Mouse (Mus musculus) embryonic facial prominence, embryonic 11.5 days (tissue): ENCODE measurements around the gene Gm281. TPM values are rescaled to one million over a fixed set of nuclear protein-coding genes. Genes with fewer than 3 reads are reported as not detected.
A peak's percentile ranks its signal among the peaks of the same experiment; 100 is the strongest.

Source experiments
- ATAC-seq: fragments of 200-750 bp; cut with Nextera tagmentation; replicated peaks from 2 replicates; pipeline ENCODE4 v1.8.0; 2017; ENCODE audit warnings: low read depth; ENCODE audit not compliant: insufficient number of reproducible peaks, low FRiP score, low TSS enrichment
- DNase-seq: peaks from one replicate; pipeline ENCODE4 v3.0.0-alpha.2; 2015; ENCODE audit warnings: low spot score
- H3K27ac ChIP-seq: fragments of 300-500 bp; sonication (generic); replicated peaks from 2 replicates; pipeline ENCODE4 v1.5.1; 2014; ENCODE audit warnings: mild to moderate bottlenecking, low read depth, low read length, control low read depth
- H3K27me3 ChIP-seq: fragments of 300-500 bp; sonication (generic); 2 replicates; pipeline ENCODE4 v1.6.1; 2014; ENCODE audit warnings: mild to moderate bottlenecking, low read length, moderate library complexity, mixed read lengths; ENCODE audit not compliant: control insufficient read depth, insufficient read depth
- H3K36me3 ChIP-seq: fragments of 300-500 bp; sonication (generic); replicated peaks from 2 replicates; pipeline ENCODE4 v1.6.1; 2014; ENCODE audit warnings: low read depth, mild to moderate bottlenecking, low read length, moderate library complexity, mixed read lengths; ENCODE audit not compliant: control insufficient read depth, insufficient read depth
- H3K4me1 ChIP-seq: fragments of 300-500 bp; sonication (generic); 2 replicates; pipeline ENCODE4 v1.6.1; 2014; ENCODE audit warnings: low read length, mixed read lengths; ENCODE audit not compliant: control insufficient read depth, insufficient read depth
- H3K4me2 ChIP-seq: fragments of 300-500 bp; sonication (generic); 2 replicates; pipeline ENCODE4 v1.6.1; 2014; ENCODE audit warnings: low read depth, mild to moderate bottlenecking, control low read depth, low read length, moderate library complexity
- H3K4me3 ChIP-seq: fragments of 300-500 bp; sonication (generic); 2 replicates; pipeline ENCODE4 v1.5.1; 2014; ENCODE audit warnings: low read depth, low read length, control low read depth
- H3K9ac ChIP-seq: fragments of 300-500 bp; sonication (generic); replicated peaks from 2 replicates; pipeline ENCODE4 v1.6.1; 2014; ENCODE audit warnings: mild to moderate bottlenecking, control low read depth, low read length
- H3K9me3 ChIP-seq: fragments of 300-500 bp; sonication (generic); replicated peaks from 2 replicates; pipeline ENCODE4 v1.6.1; 2016; ENCODE audit warnings: mild to moderate bottlenecking, low read length, inconsistent platforms, mixed read lengths; ENCODE audit not compliant: control insufficient read depth
- WGBS: fragments of 180-500 bp; shearing (Covaris S2); extraction: QIAGEN DNeasy Blood & Tissue Kit; methylation state at CpG from one replicate; pipeline ENCODE4 v1.1.7; 2014; 5-methylcytosine and 5-hydroxymethylcytosine counted together
- microRNA-seq: library from miRNA; unstranded; fragments of <30 nt; microRNA quantifications from one replicate; pipeline ENCODE4, GENCODE M21; 2016; ENCODE audit warnings: borderline number of aligned reads
- polyA plus RNA-seq: library from polyadenylated mRNA; unstranded; fragments of >200 nt; fragmentation: Nextera tagmentation; extraction: Ambion mirVana; gene quantifications from 2 replicates; pipeline ENCODE4 v1.2.1, GENCODE M21; 2014

Gm281 gene
- polyA plus RNA-seq, 1 experiment from 2014 or later = not detected

DNA sequence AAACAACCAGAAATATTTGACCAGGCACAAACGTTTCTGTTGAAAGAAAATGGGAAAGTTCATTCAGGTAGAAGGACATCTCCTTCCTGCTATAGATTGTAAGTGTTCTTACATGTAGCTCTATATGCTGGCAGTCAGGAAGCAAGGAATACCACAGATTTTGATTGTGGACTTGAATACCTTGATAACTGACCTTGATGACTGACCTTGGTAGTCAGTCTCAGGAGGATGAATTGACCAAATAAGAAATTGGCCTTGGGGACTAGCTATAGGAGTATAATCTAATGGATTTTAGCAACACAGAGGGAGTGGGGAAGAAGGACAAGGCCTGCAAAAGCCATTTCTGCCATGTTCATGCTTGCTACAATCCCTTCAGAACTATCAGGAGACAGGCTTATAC is 123.8 kb downstream of the Gm281 start:
- Histone ChIP-seq H3K9me3 (no peaks in the 10 kb centered on the region), H3K4me3 (no peak overlapping the region), H3K4me2 (no peak overlapping the region), H3K9ac (no peak overlapping the region), H3K36me3 (no peaks in the 10 kb centered on the region), H3K4me1 (no peaks in the 10 kb centered on the region), H3K27ac (no peak overlapping the region), H3K27me3 (no peaks in the 10 kb centered on the region)
- ATAC-seq = no peak
- no peak for DNase-seq
- 38% methylated on average over 1 of the region's 1 CpGs for WGBS

DNA sequence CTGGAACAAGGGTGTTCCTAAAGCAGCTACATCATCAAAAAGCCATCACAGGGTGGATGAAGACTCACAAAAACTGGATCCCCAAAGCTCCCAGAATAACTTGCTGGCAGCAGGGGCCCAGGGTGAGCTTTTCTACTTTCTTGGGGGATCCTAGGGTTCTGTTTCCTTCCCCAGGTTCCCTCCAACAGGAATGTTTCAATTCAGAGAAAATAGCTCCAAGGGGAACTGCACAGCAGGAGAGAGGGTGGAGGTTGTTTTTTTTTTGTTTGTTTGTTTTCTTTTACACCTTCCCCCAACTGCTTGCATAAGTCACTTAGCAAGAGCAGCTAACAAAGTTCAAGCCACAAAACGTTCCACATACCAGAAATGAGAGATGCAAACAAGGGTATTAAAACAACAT is 124.3 kb downstream of the Gm281 start:
- no peak overlapping the region for H3K4me2 ChIP-seq
- no peaks in the 10 kb centered on the region for H3K27me3 ChIP-seq
- H3K9me3 ChIP-seq = no peaks in the 10 kb centered on the region
- no peaks in the 10 kb centered on the region for H3K36me3 ChIP-seq
- H3K4me3 ChIP-seq = no peak overlapping the region
- no peak for DNase-seq
- WGBS = 33% methylated on average over 1 of the region's 1 CpGs
- no peak for ATAC-seq
- H3K9ac ChIP-seq = no peak overlapping the region
- H3K4me1 ChIP-seq = no peaks in the 10 kb centered on the region
- no peak overlapping the region for H3K27ac ChIP-seq

DNA sequence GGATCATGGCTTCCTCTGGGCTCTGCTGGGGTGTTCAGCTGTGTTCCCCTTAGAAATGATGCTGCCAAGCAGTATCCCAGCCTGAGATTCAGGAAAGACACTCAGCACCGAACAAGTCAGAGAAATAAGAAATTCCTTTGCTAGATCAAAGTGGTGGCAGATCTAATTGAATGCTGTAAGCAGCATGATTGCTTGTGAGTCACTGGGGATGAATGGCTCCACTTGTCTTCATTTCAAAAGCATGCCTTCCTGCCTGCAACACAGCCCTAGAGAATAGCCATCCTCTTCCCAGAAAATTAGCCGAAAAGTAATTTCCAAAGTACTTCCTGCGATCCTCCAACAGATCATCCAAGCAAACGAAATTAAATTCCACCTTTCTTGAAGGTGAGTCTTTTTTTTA is 131.3 kb downstream of the Gm281 start:
- 47% methylated on average over 4 of the region's 4 CpGs for WGBS
- H3K27ac ChIP-seq = no peak overlapping the region
- no peak for DNase-seq
- ATAC-seq = no peak
- no peaks in the 10 kb centered on the region for H3K4me1 ChIP-seq
- no peaks in the 10 kb centered on the region for H3K36me3 ChIP-seq
- no peak overlapping the region for H3K4me2 ChIP-seq
- no peaks in the 10 kb centered on the region for H3K27me3 ChIP-seq
- no peak overlapping the region for H3K4me3 ChIP-seq
- no peak overlapping the region for H3K9ac ChIP-seq
- no peaks in the 10 kb centered on the region for H3K9me3 ChIP-seq

DNA sequence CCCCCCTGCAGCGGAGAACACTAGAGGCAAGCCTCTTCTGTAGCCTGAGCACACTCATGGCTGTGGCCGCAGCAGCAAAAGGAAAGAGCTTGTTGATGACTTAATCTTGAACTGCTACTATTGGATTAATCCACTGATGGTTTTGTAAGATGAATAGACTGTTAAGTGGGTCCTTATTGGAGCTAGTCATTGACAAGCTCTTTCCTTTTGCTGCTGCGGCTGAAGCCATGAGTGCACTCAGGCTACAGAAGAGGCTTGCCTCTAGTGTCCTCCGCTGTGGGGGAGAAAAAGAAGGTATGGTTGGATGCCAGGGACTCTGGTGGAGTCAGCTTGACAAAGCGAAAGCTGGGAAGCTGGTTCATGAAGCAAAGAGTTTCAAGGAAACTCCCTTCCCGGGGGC is 135.9 kb downstream of the Gm281 start:
- no peak for ATAC-seq

DNA sequence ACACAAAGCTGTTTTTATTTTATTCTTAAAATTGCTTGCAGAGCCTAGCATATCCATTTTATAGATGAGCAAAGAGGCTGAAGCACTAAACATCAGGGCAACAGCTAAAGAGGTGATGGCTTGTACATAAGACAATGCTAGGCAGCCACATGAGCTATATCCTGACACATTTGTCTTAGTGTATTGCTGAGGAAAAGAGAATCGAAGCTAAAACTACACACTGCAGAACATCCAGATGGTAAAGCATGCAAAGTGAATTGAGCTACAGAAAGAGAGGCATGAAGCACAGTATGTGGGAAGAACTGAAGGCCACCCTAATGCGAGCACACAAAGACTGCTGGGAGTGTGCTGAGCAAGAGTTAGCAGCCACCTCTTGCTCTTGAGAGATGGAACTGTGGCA is 143.1 kb downstream of the Gm281 start:
- no peak overlapping the region for H3K9ac ChIP-seq
- no peaks in the 10 kb centered on the region for H3K9me3 ChIP-seq
- H3K4me1 ChIP-seq = no peaks in the 10 kb centered on the region
- DNase-seq = no peak
- no peak overlapping the region for H3K27ac ChIP-seq
- no peaks in the 10 kb centered on the region for H3K27me3 ChIP-seq
- no peak overlapping the region for H3K4me3 ChIP-seq
- H3K4me2 ChIP-seq = no peak overlapping the region
- 67% methylated on average over 2 of the region's 2 CpGs for WGBS
- ATAC-seq = no peak
- no peaks in the 10 kb centered on the region for H3K36me3 ChIP-seq

More for the DNA sequence above, 135.9 kb downstream of the Gm281 start:
- Histone ChIP-seq H3K27ac (no peak overlapping the region), H3K4me1 (no peaks in the 10 kb centered on the region), H3K4me2 (no peak overlapping the region), H3K36me3 (no peaks in the 10 kb centered on the region), H3K9me3 (no peaks in the 10 kb centered on the region), H3K27me3 (no peaks in the 10 kb centered on the region), H3K4me3 (no peak overlapping the region), H3K9ac (no peak overlapping the region)
- no peak for DNase-seq
- WGBS = 83% methylated on average over 4 of the region's 6 CpGs

DNA sequence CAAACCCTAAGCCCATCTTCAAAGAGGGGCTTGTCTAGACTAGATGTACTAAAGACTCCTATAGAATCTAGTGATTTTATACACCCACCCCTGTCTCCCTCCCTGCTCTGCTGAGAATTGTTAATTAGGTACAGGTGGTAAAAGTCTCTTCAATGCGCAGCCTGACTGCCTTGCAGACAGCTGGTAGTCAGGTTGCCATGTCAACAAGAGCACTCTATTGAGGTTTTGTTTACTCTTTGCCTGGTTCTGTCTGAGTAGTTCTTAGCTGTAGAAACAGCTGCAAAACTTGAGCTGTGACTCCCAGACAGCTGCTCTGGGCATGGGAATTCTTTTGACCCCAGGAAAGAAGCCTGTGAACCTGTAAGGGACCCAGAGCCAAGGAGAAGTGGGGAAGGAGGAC is 143.6 kb downstream of the Gm281 start:
- Histone ChIP-seq H3K4me1 (no peaks in the 10 kb centered on the region), H3K36me3 (no peaks in the 10 kb centered on the region), H3K9ac (no peak overlapping the region), H3K27me3 (no peaks in the 10 kb centered on the region), H3K4me2 (no peak overlapping the region), H3K27ac (no peak overlapping the region), H3K4me3 (no peak overlapping the region), H3K9me3 (no peaks in the 10 kb centered on the region)
- ATAC-seq = peak; percentile 89
- DNase-seq = peak; percentile 75
- 0% methylated on average over 1 of the region's 1 CpGs for WGBS

Small RNA genes lying within 50 kb of the gene (microRNA-seq; reads per million reads assigned to microRNA genes)
- gene Gm27506 = not detected

Other genes starting within 250 kb of the Gm281 start
- not detected in 2 replicates for gene Sntn, start 243.6 kb downstream of the Gm281 start, polyA plus RNA-seq
- 3.4 and 3.7 TPM in 2 replicates for gene Atxn7, start 47.0 kb upstream of the Gm281 start, polyA plus RNA-seq
- gene Thoc7, start 47.4 kb upstream of the Gm281 start, polyA plus RNA-seq = 251 and 287 TPM in 2 replicates
- 323 and 324 TPM in 2 replicates for gene Psmd6, start 206.5 kb upstream of the Gm281 start, polyA plus RNA-seq